Mouse (Mus musculus): Measurements from ENCODE around the gene Xkrx. TPM values are rescaled to one million over a fixed set of nuclear protein-coding genes. Genes with fewer than 3 reads are reported as not detected.

Xkrx gene
- total RNA-seq, 2 experiments from 2014 or later = not detected

Other genes with a start within 250 kb of the Xkrx start
- gene Sytl4, start 180.3 kb downstream of the Xkrx start, total RNA-seq (2014; fragmentation: Nextera tagmentation) = 2.2 and 5.2 TPM in 2 replicates
- gene Sytl4, start 180.3 kb downstream of the Xkrx start, total RNA-seq (2017) = 7.4 and 8.4 TPM in 2 replicates
- gene Cstf2, start 102.9 kb downstream of the Xkrx start, total RNA-seq (2014; fragmentation: Nextera tagmentation) = 60.4 and 71.4 TPM in 2 replicates
- 88.3 and 89.1 TPM in 2 replicates for gene Cstf2, start 102.9 kb downstream of the Xkrx start, total RNA-seq (2017)
- not detected in 2 replicates for gene Arl13a, start 25.4 kb upstream of the Xkrx start, total RNA-seq (2014; fragmentation: Nextera tagmentation)
- not detected in 2 replicates for gene Arl13a, start 25.4 kb upstream of the Xkrx start, total RNA-seq (2017)
- 0.22 TPM in 1 of 2 replicates, not detected in the other for gene Nox1, start 59.9 kb upstream of the Xkrx start, total RNA-seq (2014; fragmentation: Nextera tagmentation)
- gene Nox1, start 59.9 kb upstream of the Xkrx start, total RNA-seq (2017) = not detected in 2 replicates
- gene Trmt2b, start 114.9 kb upstream of the Xkrx start, total RNA-seq (2014; fragmentation: Nextera tagmentation) = 14.9 and 18.3 TPM in 2 replicates
- 19.7 and 22.8 TPM in 2 replicates for gene Trmt2b, start 114.9 kb upstream of the Xkrx start, total RNA-seq (2017)
- 0.31 TPM in 1 of 2 replicates, not detected in the other for gene Tmem35a, start 133.1 kb upstream of the Xkrx start, total RNA-seq (2014; fragmentation: Nextera tagmentation)
- not detected in 2 replicates for gene Tmem35a, start 133.1 kb upstream of the Xkrx start, total RNA-seq (2017)
- 26.4 and 33.6 TPM in 2 replicates for gene Cenpi, start 146.0 kb upstream of the Xkrx start, total RNA-seq (2014; fragmentation: Nextera tagmentation)
- gene Cenpi, start 146.0 kb upstream of the Xkrx start, total RNA-seq (2017) = 28.4 and 35.3 TPM in 2 replicates
- gene Drp2, start 242.5 kb upstream of the Xkrx start, total RNA-seq (2014; fragmentation: Nextera tagmentation) = 0.87 TPM in 1 of 2 replicates, not detected in the other
- 0.05 and 0.53 TPM in 2 replicates for gene Drp2, start 242.5 kb upstream of the Xkrx start, total RNA-seq (2017)